Mouse (Mus musculus): ENCODE results near the gene Serpinb6c. TPM values are rescaled to one million over a fixed set of nuclear protein-coding genes. Genes with fewer than 3 reads are reported as not detected.
"Not testable (repeated sequence)": the region's sequence is repeated elsewhere in the genome, so short reads cannot be mapped to it uniquely, and the experiment has no call there.

The Serpinb6c gene
- 0.63 and 0.79 TPM in 2 replicates for polyA plus RNA-seq (2012; rRNA removed)

GRCm38 (mm10) chr13:33905176-33905954 is at the start of gene Serpinb6c:
TSS of gene Serpinb6c (minus strand) at chr13:33905708.
- H3K27ac ChIP-seq (ENCODE audit: control insufficient read depth, insufficient read depth, low read depth, low read length) = no peak within 1 kb of the TSS
- no peaks in the 10 kb centered on the region for H3K36me3 ChIP-seq (ENCODE audit: control insufficient read depth, insufficient read depth, low read length)
- H3K4me3 ChIP-seq (ENCODE audit: control insufficient read depth, low read depth, low read length) = no peak within 1 kb of the TSS
- no peaks in the 10 kb centered on the region; the same call in none of the 2 replicates for H3K4me1 ChIP-seq (ENCODE audit: control insufficient read depth, insufficient read depth, low read length)
- TF ChIP-seq POLR2A (IDR thresholded peaks at IDR 0.05; ENCODE audit: control insufficient read depth, low read depth, low read length) (no peak), CTCF (IDR thresholded peaks at IDR 0.05; ENCODE audit: control insufficient read depth, insufficient read depth, insufficient replicate concordance, low read depth, low read length) (no peak)
- H3K27me3 ChIP-seq (ENCODE audit: control insufficient read depth, insufficient read depth, low read length) = no peaks in the 10 kb centered on the region

- H3K4me3 ChIP-seq (ENCODE audit: control insufficient read depth, low read depth, low read length) = no peak overlapping the region
- H3K36me3 ChIP-seq (ENCODE audit: control insufficient read depth, insufficient read depth, low read length) = no peaks in the 10 kb centered on the region
- TF ChIP-seq CTCF (IDR thresholded peaks at IDR 0.05; ENCODE audit: control insufficient read depth, insufficient read depth, insufficient replicate concordance, low read depth, low read length) (no peak), POLR2A (IDR thresholded peaks at IDR 0.05; ENCODE audit: control insufficient read depth, low read depth, low read length) (no peak)
- no peaks in the 10 kb centered on the region for H3K4me1 ChIP-seq (ENCODE audit: control insufficient read depth, insufficient read depth, low read length)
- no peaks in the 10 kb centered on the region for H3K27me3 ChIP-seq (ENCODE audit: control insufficient read depth, insufficient read depth, low read length)
- no peak overlapping the region for H3K27ac ChIP-seq (ENCODE audit: control insufficient read depth, insufficient read depth, low read depth, low read length)
Measured at GRCm38 (mm10) chr13:33952947-33953346, 47.4 kb upstream of the Serpinb6c start.

- H3K4me1 ChIP-seq (ENCODE audit: control insufficient read depth, insufficient read depth, low read length) = no peaks in the 10 kb centered on the region
- no peak overlapping the region for H3K4me3 ChIP-seq (ENCODE audit: control insufficient read depth, low read depth, low read length)
- TF ChIP-seq POLR2A (IDR thresholded peaks at IDR 0.05; ENCODE audit: control insufficient read depth, low read depth, low read length) (no peak), CTCF (IDR thresholded peaks at IDR 0.05; ENCODE audit: control insufficient read depth, insufficient read depth, insufficient replicate concordance, low read depth, low read length) (no peak)
- no peak overlapping the region for H3K27ac ChIP-seq (ENCODE audit: control insufficient read depth, insufficient read depth, low read depth, low read length)
- no peaks in the 10 kb centered on the region for H3K36me3 ChIP-seq (ENCODE audit: control insufficient read depth, insufficient read depth, low read length)
- H3K27me3 ChIP-seq (ENCODE audit: control insufficient read depth, insufficient read depth, low read length) = no peaks in the 10 kb centered on the region
Measured at GRCm38 (mm10) chr13:33952075-33952449, 46.6 kb upstream of the Serpinb6c start.

GRCm38 (mm10) chr13:33951308-33952074 is 46.0 kb upstream of the Serpinb6c start:
- no peaks in the 10 kb centered on the region for H3K4me1 ChIP-seq (ENCODE audit: control insufficient read depth, insufficient read depth, low read length)
- H3K4me3 ChIP-seq (ENCODE audit: control insufficient read depth, low read depth, low read length) = no peak overlapping the region
- no peak overlapping the region for H3K27ac ChIP-seq (ENCODE audit: control insufficient read depth, insufficient read depth, low read depth, low read length)
- no peaks in the 10 kb centered on the region for H3K27me3 ChIP-seq (ENCODE audit: control insufficient read depth, insufficient read depth, low read length)
- H3K36me3 ChIP-seq (ENCODE audit: control insufficient read depth, insufficient read depth, low read length) = no peaks in the 10 kb centered on the region
- TF ChIP-seq CTCF (IDR thresholded peaks at IDR 0.05; ENCODE audit: control insufficient read depth, insufficient read depth, insufficient replicate concordance, low read depth, low read length) (no peak), POLR2A (IDR thresholded peaks at IDR 0.05; ENCODE audit: control insufficient read depth, low read depth, low read length) (no peak)

GRCm38 (mm10) chr13:33942212-33942779 is 36.8 kb upstream of the Serpinb6c start:
- no peaks in the 10 kb centered on the region for H3K36me3 ChIP-seq (ENCODE audit: control insufficient read depth, insufficient read depth, low read length)

GRCm38 (mm10) chr13:33941288-33941808 is 35.8 kb upstream of the Serpinb6c start:
- no peak overlapping the region for H3K4me3 ChIP-seq (ENCODE audit: control insufficient read depth, low read depth, low read length)
- no peaks in the 10 kb centered on the region; the same call in 1 of the 2 replicates for H3K4me1 ChIP-seq (ENCODE audit: control insufficient read depth, insufficient read depth, low read length)
- no peak for TF ChIP-seq POLR2A (IDR thresholded peaks at IDR 0.05; ENCODE audit: control insufficient read depth, low read depth, low read length)
- no peak for TF ChIP-seq CTCF (IDR thresholded peaks at IDR 0.05; ENCODE audit: control insufficient read depth, insufficient read depth, insufficient replicate concordance, low read depth, low read length)
- no peaks in the 10 kb centered on the region for H3K27me3 ChIP-seq (ENCODE audit: control insufficient read depth, insufficient read depth, low read length)
- H3K36me3 ChIP-seq (ENCODE audit: control insufficient read depth, insufficient read depth, low read length) = no peaks in the 10 kb centered on the region
- no peak overlapping the region for H3K27ac ChIP-seq (ENCODE audit: control insufficient read depth, insufficient read depth, low read depth, low read length)

More at GRCm38 (mm10) chr13:33942212-33942779, 36.8 kb upstream of the Serpinb6c start:
- no peaks in the 10 kb centered on the region for H3K4me1 ChIP-seq (ENCODE audit: control insufficient read depth, insufficient read depth, low read length)
- no peak overlapping the region for H3K27ac ChIP-seq (ENCODE audit: control insufficient read depth, insufficient read depth, low read depth, low read length)
- no peaks in the 10 kb centered on the region for H3K27me3 ChIP-seq (ENCODE audit: control insufficient read depth, insufficient read depth, low read length)
- TF ChIP-seq POLR2A (IDR thresholded peaks at IDR 0.05; ENCODE audit: control insufficient read depth, low read depth, low read length) = no peak
- no peak for TF ChIP-seq CTCF (IDR thresholded peaks at IDR 0.05; ENCODE audit: control insufficient read depth, insufficient read depth, insufficient replicate concordance, low read depth, low read length)
- no peak overlapping the region for H3K4me3 ChIP-seq (ENCODE audit: control insufficient read depth, low read depth, low read length)

- not testable (repeated sequence) for H3K36me3 ChIP-seq (ENCODE audit: control insufficient read depth, insufficient read depth, low read length); H3K27ac ChIP-seq (ENCODE audit: control insufficient read depth, insufficient read depth, low read depth, low read length); H3K27me3 ChIP-seq (ENCODE audit: control insufficient read depth, insufficient read depth, low read length); H3K4me1 ChIP-seq (ENCODE audit: control insufficient read depth, insufficient read depth, low read length); H3K4me3 ChIP-seq (ENCODE audit: control insufficient read depth, low read depth, low read length)
Measured at GRCm38 (mm10) chr13:33937587-33937986, 32.1 kb upstream of the Serpinb6c start.
